Mouse (Mus musculus) liver, postnatal 0 days (tissue): ENCODE results near the gene Tnip1. TPM values are rescaled to one million over a fixed set of nuclear protein-coding genes. Genes with fewer than 3 reads are reported as not detected.

ENCODE experiments used
- ATAC-seq: fragments of 200-750 bp; cut with Nextera tagmentation; 2 replicates; pipeline ENCODE4 v1.8.0; 2017; ENCODE audit warnings: mild to moderate bottlenecking, moderate library complexity
- DNase-seq: peaks from one replicate; pipeline ENCODE4 v3.0.0-alpha.2; 2016
- H3K27ac ChIP-seq: fragments of 300-500 bp; sonication (generic); 2 replicates; pipeline ENCODE4 v1.5.1; 2014; ENCODE audit warnings: antibody characterized with exemption, moderate library complexity, mild to moderate bottlenecking, low read depth
- H3K27me3 ChIP-seq: fragments of 300-500 bp; sonication (generic); 2 replicates; pipeline ENCODE4 v1.6.1; 2014; ENCODE audit warnings: low read length, control low read depth, mixed read lengths; ENCODE audit not compliant: insufficient read depth
- H3K36me3 ChIP-seq: fragments of 300-500 bp; sonication (generic); replicated peaks from 2 replicates; pipeline ENCODE4 v1.6.1; 2014; ENCODE audit warnings: mild to moderate bottlenecking, control low read depth, low read length, moderate library complexity, mixed read lengths; ENCODE audit not compliant: insufficient read depth
- H3K4me1 ChIP-seq: fragments of 300-500 bp; sonication (generic); 2 replicates; pipeline ENCODE4 v1.6.1; 2014; ENCODE audit warnings: antibody characterized with exemption, mild to moderate bottlenecking, control low read depth; ENCODE audit not compliant: insufficient read depth
- H3K4me2 ChIP-seq: fragments of 300-500 bp; sonication (generic); 2 replicates; pipeline ENCODE4 v1.6.1; 2014; ENCODE audit warnings: low read depth, mild to moderate bottlenecking, low read length, moderate library complexity, mixed read lengths
- H3K4me3 ChIP-seq: fragments of 300-500 bp; sonication (generic); 2 replicates; pipeline ENCODE4 v1.5.1; 2014; ENCODE audit warnings: low read depth, low read length
- H3K9ac ChIP-seq: fragments of 300-500 bp; sonication (generic); replicated peaks from 2 replicates; pipeline ENCODE4 v1.6.1; 2014; ENCODE audit warnings: mild to moderate bottlenecking, moderate library complexity
- H3K9me3 ChIP-seq: fragments of 300-500 bp; sonication (generic); 2 replicates; pipeline ENCODE4 v1.6.1; 2016; ENCODE audit warnings: mild to moderate bottlenecking, control low read depth, low read length, mixed read lengths
- CTCF ChIP-seq: sonication (generic); IDR thresholded peaks from 2 replicates; pipeline ENCODE4 v1.5.1; 2016; ENCODE audit warnings: antibody characterized with exemption, low read depth
- EP300 ChIP-seq: IDR thresholded peaks from 2 replicates; pipeline ENCODE4 v1.6.1; 2016; ENCODE audit warnings: antibody characterized with exemption, low read depth, mild to moderate bottlenecking
- WGBS: fragments of 180-500 bp; shearing (Covaris S2); extraction: QIAGEN DNeasy Blood & Tissue Kit; methylation state at CpG from one replicate; pipeline ENCODE4 v1.1.7; 2014; ENCODE audit not compliant: insufficient replicate concordance; 5-methylcytosine and 5-hydroxymethylcytosine counted together
- polyA plus RNA-seq: library from polyadenylated mRNA; unstranded; fragments of >200 nt; fragmentation: Nextera tagmentation; extraction: Ambion mirVana; gene quantifications from 2 replicates; pipeline ENCODE4 v1.2.1, GENCODE M21; 2015

Gene Tnip1
- polyA plus RNA-seq, 1 experiment from 2014 or later = 5.2 TPM

DNA sequence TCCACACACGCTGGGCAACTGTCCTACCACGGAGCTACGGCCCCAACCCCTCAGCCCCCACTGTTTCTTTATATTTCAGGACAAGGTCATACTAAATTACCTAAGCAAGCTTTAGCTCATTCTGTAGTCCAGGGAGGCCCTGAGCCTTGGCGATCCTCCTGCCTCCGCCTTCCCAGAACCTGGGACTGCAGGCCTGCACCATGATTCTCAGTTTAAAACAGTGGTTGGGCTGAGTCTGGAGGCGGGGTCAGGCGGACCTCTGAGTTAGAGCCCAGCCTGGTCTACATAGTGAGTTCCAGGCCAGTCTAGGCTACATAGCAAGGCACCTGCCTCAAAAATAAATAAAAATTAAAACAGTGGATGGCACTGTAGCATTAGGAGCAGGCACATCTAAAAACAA lies 40.9 kb downstream of the Tnip1 start:
- Histone ChIP-seq H3K9ac (no peak overlapping the region), H3K9me3 (no peaks in the 10 kb centered on the region), H3K27ac (peak overlapping the region; percentile 42; the same call in 1 of the 2 replicates), H3K4me2 (no peak overlapping the region), H3K4me1 (no peaks in the 10 kb centered on the region), H3K27me3 (no peaks in the 10 kb centered on the region), H3K4me3 (no peak overlapping the region), H3K36me3 (peaks cover 65% of the 10 kb centered on the region)
- 57% methylated on average over 7 of the region's 7 CpGs for whole genome bisulfite sequencing
- ATAC-seq = 0 out of 2 replicates have a peak, but pooled peaks have one; percentile 17
- TF ChIP-seq CTCF (no peak), EP300 (no peak)
- DNase-seq = no peak

DNA sequence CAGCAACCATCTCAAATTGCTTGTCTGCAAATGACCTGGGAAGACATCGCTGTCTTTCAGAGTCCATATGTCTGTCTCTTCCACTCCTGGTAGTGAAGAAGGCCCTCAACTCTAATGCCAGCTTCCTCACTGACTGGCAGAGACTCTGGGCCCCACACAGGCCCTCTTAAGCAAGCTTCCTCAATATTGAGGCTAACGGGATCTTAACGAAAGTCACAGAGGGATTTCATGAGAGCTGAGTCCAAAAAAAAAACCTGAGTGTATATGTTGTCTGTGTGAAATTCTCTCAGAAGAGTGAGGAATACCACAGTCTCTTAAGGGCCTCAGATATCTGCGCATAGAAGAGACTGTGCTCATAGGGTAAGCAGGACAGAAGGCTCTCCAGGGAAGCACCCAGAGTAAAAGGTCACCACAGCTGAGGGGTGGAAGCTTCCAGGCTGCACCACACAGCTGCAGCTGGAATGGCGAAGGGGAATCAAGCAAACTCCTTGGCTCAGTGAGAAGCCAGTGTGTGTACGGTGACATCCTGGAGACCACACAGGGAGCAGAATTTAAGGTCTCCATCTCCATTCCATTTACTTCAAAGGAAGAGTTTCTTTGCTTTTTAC lies 41.6 kb downstream of the Tnip1 start:
- no peaks in the 10 kb centered on the region for H3K27me3 ChIP-seq
- ATAC-seq = no peak
- peak overlapping the region; percentile 27; the same call in 1 of the 2 replicates for H3K9ac ChIP-seq
- no peaks in the 10 kb centered on the region for H3K9me3 ChIP-seq
- H3K27ac ChIP-seq = peak overlapping the region; percentile 42; the same call in 1 of the 2 replicates
- 72% methylated on average over 6 of the region's 6 CpGs for WGBS
- H3K4me3 ChIP-seq = no peak overlapping the region
- H3K4me2 ChIP-seq = 0 out of 2 replicates have a peak overlapping the region, but pooled peaks have one; percentile 4
- H3K4me1 ChIP-seq = no peaks in the 10 kb centered on the region
- TF ChIP-seq CTCF (no peak), EP300 (no peak)
- DNase-seq = no peak
- H3K36me3 ChIP-seq = peaks cover 63% of the 10 kb centered on the region

DNA sequence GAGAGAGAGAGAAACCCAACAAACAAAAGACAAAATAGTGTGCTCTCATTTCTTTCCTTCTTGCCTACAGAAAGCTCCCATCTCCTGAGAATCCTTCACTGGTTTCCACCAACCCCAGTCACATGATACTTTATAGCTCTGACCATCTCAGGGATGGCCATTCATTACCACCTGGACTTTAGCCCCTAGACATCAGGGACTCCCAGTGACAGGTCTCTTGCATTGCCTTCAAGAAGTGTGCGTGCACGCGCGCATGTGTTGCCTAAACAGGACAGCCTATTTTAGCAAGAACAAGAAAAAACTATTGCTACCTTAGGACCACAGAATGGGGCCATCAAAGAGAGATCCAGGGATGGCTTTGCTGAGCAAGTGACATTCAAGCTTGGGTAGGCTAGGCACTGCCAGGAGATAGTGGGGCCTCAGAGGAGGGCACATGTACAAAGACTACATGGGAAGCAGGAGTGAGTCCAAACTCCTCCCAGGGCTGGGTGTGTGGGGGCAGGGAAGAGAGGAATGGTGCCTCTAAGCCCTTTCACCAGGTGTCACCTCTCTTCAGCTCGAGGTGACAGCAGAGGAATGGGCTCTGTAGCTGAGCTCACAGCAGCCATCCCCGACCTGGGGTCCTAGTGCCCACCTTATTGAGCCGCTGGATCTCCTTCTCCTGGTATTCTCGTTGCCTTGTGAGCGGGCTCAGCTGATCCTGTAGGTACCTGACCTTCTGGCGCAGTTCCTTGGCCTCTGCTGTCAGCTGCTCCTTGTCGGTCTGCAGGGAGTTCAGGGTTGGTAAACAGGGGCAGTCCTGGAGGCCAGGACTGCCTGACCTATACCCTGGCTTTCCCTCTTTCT lies 42.4 kb downstream of the Tnip1 start:
- WGBS = 69% methylated on average over 11 of the region's 11 CpGs
- TF ChIP-seq CTCF (no peak), EP300 (no peak)

DNA sequence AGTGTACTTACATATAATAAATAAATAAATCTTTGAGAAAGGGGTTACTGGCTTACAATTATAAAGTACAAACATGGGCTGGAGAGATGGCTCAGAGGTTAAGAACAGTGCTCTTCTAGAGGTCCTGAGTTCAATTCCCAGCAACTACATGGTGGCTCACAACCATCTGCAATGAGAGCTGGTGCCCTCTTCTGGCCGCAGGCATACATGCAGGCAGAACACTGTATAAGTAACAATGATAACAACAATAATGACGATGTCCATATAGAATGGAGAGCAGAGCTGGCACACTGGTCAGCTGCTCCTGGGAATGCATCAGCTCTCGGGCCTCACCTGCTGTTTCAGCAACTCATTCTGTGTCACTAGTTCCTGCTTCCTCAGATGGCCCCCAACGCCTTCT lies 44.4 kb downstream of the Tnip1 start:
- Histone ChIP-seq H3K4me2 (no peak overlapping the region), H3K9ac (no peak overlapping the region), H3K9me3 (no peaks in the 10 kb centered on the region), H3K27ac (no peak overlapping the region), H3K36me3 (peaks cover 61% of the 10 kb centered on the region), H3K27me3 (no peaks in the 10 kb centered on the region), H3K4me1 (no peaks in the 10 kb centered on the region), H3K4me3 (no peak overlapping the region)
- ATAC-seq = no peak
- no peak for TF ChIP-seq EP300
- peak; percentile 57 for TF ChIP-seq CTCF
- WGBS = 74% methylated on average over 4 of the region's 4 CpGs
- DNase-seq = no peak

More for the DNA sequence above, 42.4 kb downstream of the Tnip1 start:
- Histone ChIP-seq H3K36me3 (peaks cover 59% of the 10 kb centered on the region), H3K4me3 (no peak overlapping the region), H3K27ac (peak overlapping the region; percentile 67), H3K9ac (peak overlapping the region; percentile 27), H3K4me2 (peak overlapping the region; percentile 4; the same call in 1 of the 2 replicates), H3K27me3 (no peaks in the 10 kb centered on the region), H3K4me1 (no peaks in the 10 kb centered on the region), H3K9me3 (no peaks in the 10 kb centered on the region)
- ATAC-seq (no peak), DNase-seq (no peak)

DNA sequence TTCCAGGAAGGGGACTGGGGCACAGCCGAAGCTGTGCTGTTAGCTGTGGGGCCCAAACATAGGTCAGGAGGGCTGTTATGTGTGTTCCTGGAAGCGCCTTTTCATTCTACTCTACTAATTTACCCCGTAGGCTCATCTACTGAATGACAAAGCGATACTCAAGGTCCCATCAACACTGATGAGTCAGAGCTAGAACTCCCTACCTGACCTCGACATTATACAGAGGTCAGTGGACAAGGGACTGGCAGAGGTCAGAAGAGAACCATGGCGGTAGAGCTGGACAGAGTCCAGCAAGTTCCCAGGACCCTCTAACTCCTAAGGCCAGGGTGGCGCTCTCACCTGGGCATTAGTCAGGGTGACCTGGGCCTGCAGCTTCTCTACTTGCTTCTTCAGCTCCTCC lies 45.3 kb downstream of the Tnip1 start:
- DNase-seq (no peak), ATAC-seq (no peak)
- TF ChIP-seq EP300 (no peak), CTCF (no peak)
- WGBS = 86% methylated on average over 7 of the region's 7 CpGs
- H3K27ac ChIP-seq = no peak overlapping the region
- no peaks in the 10 kb centered on the region for H3K4me1 ChIP-seq
- no peak overlapping the region for H3K9ac ChIP-seq
- no peak overlapping the region for H3K4me3 ChIP-seq
- no peaks in the 10 kb centered on the region for H3K27me3 ChIP-seq
- H3K36me3 ChIP-seq = peaks cover 61% of the 10 kb centered on the region
- no peak overlapping the region for H3K4me2 ChIP-seq
- no peaks in the 10 kb centered on the region for H3K9me3 ChIP-seq

DNA sequence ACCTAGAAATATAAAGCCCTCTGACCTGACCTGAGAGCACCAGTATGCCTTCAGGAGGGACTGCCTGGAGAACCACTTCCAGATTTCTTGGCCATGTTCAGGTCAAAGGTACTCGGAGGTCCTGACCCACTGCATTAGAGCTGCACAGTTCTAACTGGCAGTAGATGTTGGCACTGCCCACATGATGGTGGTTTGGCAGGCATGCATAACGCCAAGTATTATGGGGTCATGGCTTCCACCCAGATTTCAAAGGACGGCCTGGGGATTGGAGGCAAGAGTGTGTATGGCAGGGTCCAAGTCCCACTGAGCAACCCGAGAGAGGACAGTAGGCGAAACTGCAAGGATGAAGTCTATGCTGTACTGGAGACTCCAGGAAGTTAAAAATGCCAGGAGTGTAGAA lies 48.9 kb downstream of the Tnip1 start:
- DNase-seq = no peak
- WGBS = 85% methylated on average over 5 of the region's 5 CpGs
- Histone ChIP-seq H3K27ac (no peak overlapping the region), H3K4me3 (no peak overlapping the region), H3K4me2 (no peak overlapping the region), H3K4me1 (no peaks in the 10 kb centered on the region), H3K9ac (no peak overlapping the region), H3K36me3 (peaks cover 52% of the 10 kb centered on the region), H3K9me3 (no peaks in the 10 kb centered on the region), H3K27me3 (no peaks in the 10 kb centered on the region)
- ATAC-seq = no peak
- no peak for TF ChIP-seq CTCF
- no peak for TF ChIP-seq EP300
